Mouse (Mus musculus) hindbrain, embryonic 14.5 days (tissue): ENCODE measurements around the gene Gjb2. TPM values are rescaled to one million over a fixed set of nuclear protein-coding genes. Genes with fewer than 3 reads are reported as not detected.
A peak's percentile ranks its signal among the peaks of the same experiment; 100 is the strongest.
"Not testable (repeated sequence)": the region's sequence is repeated elsewhere in the genome, so short reads cannot be mapped to it uniquely, and the experiment has no call there.

Experiments
- ATAC-seq: fragments of 200-750 bp; cut with Nextera tagmentation; 2 replicates; pipeline ENCODE4 v1.8.0; 2017; ENCODE audit warnings: moderate number of reproducible peaks, mild to moderate bottlenecking, moderate TSS enrichment, moderate library complexity; ENCODE audit not compliant: low FRiP score
- DNase-seq: peaks from one replicate; pipeline ENCODE4 v3.0.0-alpha.2; 2015; ENCODE audit warnings: low spot score
- H3K27ac ChIP-seq: fragments of 300-500 bp; sonication (generic); 2 replicates; pipeline ENCODE4 v1.5.1; 2014; ENCODE audit warnings: mild to moderate bottlenecking, moderate library complexity
- H3K27me3 ChIP-seq: fragments of 300-500 bp; sonication (generic); 2 replicates; pipeline ENCODE4 v1.6.1; 2014; ENCODE audit warnings: mild to moderate bottlenecking, low read length, mixed read lengths; ENCODE audit not compliant: control insufficient read depth, insufficient read depth
- H3K36me3 ChIP-seq: fragments of 300-500 bp; sonication (generic); replicated peaks from 2 replicates; pipeline ENCODE4 v1.6.1; 2014; ENCODE audit not compliant: control insufficient read depth, insufficient read depth
- H3K4me1 ChIP-seq: fragments of 300-500 bp; sonication (generic); replicated peaks from 2 replicates; pipeline ENCODE4 v1.6.1; 2014; ENCODE audit warnings: antibody characterized with exemption, low read length, mixed read lengths; ENCODE audit not compliant: control insufficient read depth, insufficient read depth
- H3K4me2 ChIP-seq: fragments of 300-500 bp; sonication (generic); replicated peaks from 2 replicates; pipeline ENCODE4 v1.6.1; 2014; ENCODE audit warnings: mild to moderate bottlenecking, moderate library complexity
- H3K4me3 ChIP-seq: fragments of 300-500 bp; sonication (generic); replicated peaks from 2 replicates; pipeline ENCODE4 v1.5.1; 2014; ENCODE audit warnings: mild to moderate bottlenecking, low read length
- H3K9ac ChIP-seq: fragments of 300-500 bp; sonication (generic); 2 replicates; pipeline ENCODE4 v1.6.1; 2014
- H3K9me3 ChIP-seq: fragments of 300-500 bp; sonication (generic); 2 replicates; pipeline ENCODE4 v1.6.1; 2016; ENCODE audit warnings: low read length; ENCODE audit not compliant: control insufficient read depth
- WGBS: fragments of 180-500 bp; shearing (Covaris S2); extraction: QIAGEN DNeasy Blood & Tissue Kit; methylation state at CpG from one replicate; pipeline ENCODE4 v1.1.7; 2014; 5-methylcytosine and 5-hydroxymethylcytosine counted together
- polyA plus RNA-seq: library from polyadenylated mRNA; unstranded; fragments of >200 nt; fragmentation: Nextera tagmentation; extraction: Ambion mirVana; gene quantifications from 2 replicates; pipeline ENCODE4 v1.2.1, GENCODE M21; 2014

The Gjb2 gene
- polyA plus RNA-seq, 1 experiment from 2014 or later: 25.4 TPM

- Histone ChIP-seq H3K9me3 (no peaks in the 10 kb centered on the region), H3K27ac (no peak overlapping the region), H3K36me3 (no peaks in the 10 kb centered on the region), H3K4me1 (no peaks in the 10 kb centered on the region), H3K4me3 (no peak overlapping the region), H3K4me2 (no peak overlapping the region), H3K27me3 (no peaks in the 10 kb centered on the region), H3K9ac (no peak overlapping the region)
- DNase-seq (no peak), ATAC-seq (no peak)
- WGBS: 79% methylated on average over 11 of the region's 11 CpGs
Observed at GRCm38 (mm10) chr14:57084180-57084668, 20.3 kb downstream of the Gjb2 start.

- no peaks in the 10 kb centered on the region for H3K27me3 ChIP-seq
- no peaks in the 10 kb centered on the region for H3K9me3 ChIP-seq
- H3K36me3 ChIP-seq: no peaks in the 10 kb centered on the region
- no peak overlapping the region for H3K9ac ChIP-seq
- H3K27ac ChIP-seq: no peak overlapping the region
- H3K4me3 ChIP-seq: no peak overlapping the region
- H3K4me2 ChIP-seq: no peak overlapping the region
- no peaks in the 10 kb centered on the region for H3K4me1 ChIP-seq
- WGBS: 100% methylated on average over 1 of the region's 1 CpGs
- no peak for DNase-seq
- no peak for ATAC-seq
Observed at GRCm38 (mm10) chr14:57082863-57083262, 21.6 kb downstream of the Gjb2 start.

- H3K4me2 ChIP-seq: no peak overlapping the region
- H3K27ac ChIP-seq: no peak overlapping the region
- DNase-seq (no peak), ATAC-seq (no peak)
- WGBS: 85% methylated on average over 6 of the region's 6 CpGs
- no peaks in the 10 kb centered on the region for H3K36me3 ChIP-seq
- no peaks in the 10 kb centered on the region for H3K27me3 ChIP-seq
- no peaks in the 10 kb centered on the region for H3K4me1 ChIP-seq
- H3K4me3 ChIP-seq: no peak overlapping the region
- no peak overlapping the region for H3K9ac ChIP-seq
- no peaks in the 10 kb centered on the region for H3K9me3 ChIP-seq
Observed at GRCm38 (mm10) chr14:57075537-57075936, 29.0 kb downstream of the Gjb2 start.

- peak; percentile 34 for DNase-seq
- H3K9me3 ChIP-seq, ATAC-seq, H3K4me1 ChIP-seq, H3K9ac ChIP-seq, H3K36me3 ChIP-seq, H3K4me2 ChIP-seq, H3K27ac ChIP-seq, H3K4me3 ChIP-seq, H3K27me3 ChIP-seq: not testable (repeated sequence)
- 0% methylated on average over 2 of the region's 2 CpGs for WGBS
Observed at GRCm38 (mm10) chr14:57069906-57070305, 34.6 kb downstream of the Gjb2 start.

GRCm38 (mm10) chr14:57066053-57066452 lies 38.4 kb downstream of the Gjb2 start:
- no peak overlapping the region for H3K9ac ChIP-seq
- DNase-seq (no peak), ATAC-seq (no peak)
- H3K36me3 ChIP-seq: no peaks in the 10 kb centered on the region
- no peak overlapping the region for H3K4me2 ChIP-seq
- no peaks in the 10 kb centered on the region for H3K4me1 ChIP-seq
- no peak overlapping the region for H3K4me3 ChIP-seq
- no peak overlapping the region for H3K27ac ChIP-seq
- H3K9me3 ChIP-seq: no peaks in the 10 kb centered on the region
- H3K27me3 ChIP-seq: no peaks in the 10 kb centered on the region

- H3K4me2 ChIP-seq, H3K36me3 ChIP-seq, ATAC-seq, H3K4me3 ChIP-seq, H3K9me3 ChIP-seq, H3K4me1 ChIP-seq, H3K9ac ChIP-seq, H3K27ac ChIP-seq: not testable (repeated sequence)
- H3K27me3 ChIP-seq: peaks cover 45% of the 10 kb centered on the region
- 0% methylated on average over 1 of the region's 1 CpGs for WGBS
- peak; percentile 71 for DNase-seq
Observed at GRCm38 (mm10) chr14:57060052-57060451, 44.5 kb downstream of the Gjb2 start.

GRCm38 (mm10) chr14:57057563-57058321 lies 46.8 kb downstream of the Gjb2 start, which contains the start of gene Gja3:
TSS of gene Gja3 (minus strand) at chr14:57058100.
- peak within 1 kb of the TSS; percentile 80 for H3K4me2 ChIP-seq
- peak within 1 kb of the TSS; percentile 11; the same call in 1 of the 2 replicates for H3K9ac ChIP-seq
- H3K27me3 ChIP-seq: peaks cover 56% of the 10 kb centered on the region
- no peaks in the 10 kb centered on the region for H3K36me3 ChIP-seq
- peak within 1 kb of the TSS; percentile 43 for H3K4me3 ChIP-seq
- DNase-seq: no peak
- ATAC-seq: peak; percentile 40; the same call in 1 of the 2 replicates
- H3K9me3 ChIP-seq: no peaks in the 10 kb centered on the region
- under 1% methylated on average over 77 of the region's 79 CpGs for WGBS
- 0 out of 2 replicates have a peak, but pooled peaks cover 6% of the 10 kb centered on the region for H3K4me1 ChIP-seq
- no peak within 1 kb of the TSS for H3K27ac ChIP-seq

GRCm38 (mm10) chr14:57057204-57057562 lies 47.3 kb downstream of the Gjb2 start:
- Histone ChIP-seq H3K9ac (peak overlapping the region; percentile 11; the same call in 1 of the 2 replicates), H3K4me1 (0 out of 2 replicates have a peak, but pooled peaks cover 6% of the 10 kb centered on the region), H3K36me3 (no peaks in the 10 kb centered on the region), H3K9me3 (no peaks in the 10 kb centered on the region), H3K4me2 (peak overlapping the region; percentile 80), H3K4me3 (peak overlapping the region; percentile 43), H3K27ac (no peak overlapping the region), H3K27me3 (peaks cover 56% of the 10 kb centered on the region)
- ATAC-seq: no peak
- 2% methylated on average over 17 of the region's 19 CpGs for WGBS
- DNase-seq: no peak

GRCm38 (mm10) chr14:57052713-57053112 lies 51.8 kb downstream of the Gjb2 start:
- Histone ChIP-seq H3K4me1 (0 out of 2 replicates have a peak, but pooled peaks cover 6% of the 10 kb centered on the region), H3K4me3 (no peak overlapping the region), H3K9ac (no peak overlapping the region), H3K9me3 (no peaks in the 10 kb centered on the region), H3K27ac (no peak overlapping the region), H3K36me3 (no peaks in the 10 kb centered on the region), H3K27me3 (peaks cover 38% of the 10 kb centered on the region), H3K4me2 (no peak overlapping the region)
- WGBS: 74% methylated on average over 6 of the region's 6 CpGs
- DNase-seq (no peak), ATAC-seq (no peak)
